Mouse (Mus musculus): ENCODE measurements around the gene Padi4. TPM values are rescaled to one million over a fixed set of nuclear protein-coding genes. Genes with fewer than 3 reads are reported as not detected.

The Padi4 gene
- polyA plus RNA-seq, 1 experiment from 2014 or later, result 0.06 TPM

DNA sequence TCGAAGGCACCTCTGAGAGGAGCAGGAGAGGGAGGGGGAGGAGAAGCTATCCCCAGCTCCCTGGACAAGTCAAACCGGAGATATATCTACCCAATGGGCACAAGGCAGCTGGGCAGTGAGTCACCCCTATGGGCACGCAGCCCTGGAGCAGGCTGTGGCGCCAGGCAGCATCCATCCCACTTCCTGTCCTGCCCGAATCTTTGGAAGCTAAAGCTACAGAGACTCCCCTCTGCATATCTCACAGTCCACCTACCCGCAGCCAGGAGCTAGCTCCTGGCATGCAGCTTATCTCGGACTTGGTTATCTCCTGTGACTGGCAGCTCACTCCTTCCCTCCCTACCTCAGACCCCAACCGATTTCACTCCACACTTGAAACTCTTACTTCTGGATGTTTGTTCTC lies 35.1 kb upstream of the Padi4 start:
- Histone ChIP-seq H3K4me1 (peaks cover 11% of the 10 kb centered on the region), H3K4me3 (no peak overlapping the region), H3K27ac (replicated peaks) (no peak overlapping the region), H3K4me2 (replicated peaks) (no peak overlapping the region), H3K36me3 (no peaks in the 10 kb centered on the region), H3K27me3 (0 out of 2 replicates have a peak, but pooled peaks cover 7% of the 10 kb centered on the region), H3K9me3 (no peaks in the 10 kb centered on the region), H3K9ac (replicated peaks) (no peak overlapping the region)
- ATAC-seq (replicated peaks), result no peak
- WGBS, result 89% methylated on average over 8 of the region's 8 CpGs

- H3K27ac ChIP-seq (replicated peaks), result no peak overlapping the region
- WGBS, result 84% methylated on average over 9 of the region's 9 CpGs
- H3K27me3 ChIP-seq, result no peaks in the 10 kb centered on the region
- H3K9ac ChIP-seq (replicated peaks), result no peak overlapping the region
- no peak overlapping the region for H3K4me2 ChIP-seq (replicated peaks)
- no peak overlapping the region for H3K4me3 ChIP-seq
- no peak for ATAC-seq (replicated peaks)
- H3K4me1 ChIP-seq, result no peaks in the 10 kb centered on the region
- H3K36me3 ChIP-seq, result no peaks in the 10 kb centered on the region
- H3K9me3 ChIP-seq, result no peaks in the 10 kb centered on the region
These were observed 30.6 kb upstream of the Padi4 start for GRCm38 (mm10) chr4:140804601-140805000.

DNA sequence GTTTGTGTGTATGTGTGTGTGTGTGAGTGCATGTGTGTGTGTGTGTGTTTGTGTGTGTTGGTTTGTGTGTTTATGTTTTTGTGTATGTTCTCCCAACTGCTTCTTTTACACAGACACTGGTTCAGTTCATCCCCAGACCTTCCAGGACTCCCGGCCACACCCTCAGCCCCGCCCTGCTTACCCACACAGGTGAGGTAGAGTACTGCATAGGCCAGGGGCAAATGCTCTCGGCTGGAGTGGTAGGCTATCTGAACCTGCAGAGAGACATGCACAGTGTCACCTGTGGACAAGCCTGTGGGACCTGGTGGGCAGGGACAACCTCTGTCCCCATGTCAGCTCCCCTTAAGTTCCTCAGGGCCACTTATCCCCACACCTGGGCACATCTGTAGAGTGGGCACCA lies 27.3 kb upstream of the Padi4 start:
- Histone ChIP-seq H3K4me1 (no peaks in the 10 kb centered on the region), H3K36me3 (no peaks in the 10 kb centered on the region), H3K4me3 (no peak overlapping the region), H3K9me3 (no peaks in the 10 kb centered on the region), H3K4me2 (replicated peaks) (no peak overlapping the region), H3K27ac (replicated peaks) (no peak overlapping the region), H3K27me3 (no peaks in the 10 kb centered on the region), H3K9ac (replicated peaks) (no peak overlapping the region)
- WGBS, result 80% methylated on average over 3 of the region's 3 CpGs
- no peak for ATAC-seq (replicated peaks)

DNA sequence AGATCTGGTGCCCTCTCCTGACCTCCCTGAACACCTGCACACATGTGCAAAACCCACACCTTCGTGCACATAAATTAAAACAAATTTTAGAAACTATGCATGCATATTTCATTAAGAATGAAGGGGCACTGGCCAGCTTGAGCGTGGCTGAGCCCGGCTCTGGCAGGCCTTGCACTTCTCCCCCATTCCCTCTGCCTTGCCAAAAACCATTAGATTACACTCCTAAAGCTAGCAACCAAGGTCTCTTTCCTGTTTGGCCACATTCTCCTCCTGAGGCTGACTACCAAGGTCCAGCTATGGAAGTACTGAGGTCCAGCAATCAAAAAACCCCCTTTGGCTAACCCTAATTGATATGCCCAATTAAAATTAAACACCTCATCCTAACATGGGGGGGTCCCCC lies 22.8 kb upstream of the Padi4 start:
- H3K9me3 ChIP-seq, result no peaks in the 10 kb centered on the region
- H3K4me2 ChIP-seq (replicated peaks), result no peak overlapping the region
- WGBS, result 80% methylated on average over 3 of the region's 3 CpGs
- H3K4me3 ChIP-seq, result no peak overlapping the region
- H3K27me3 ChIP-seq, result no peaks in the 10 kb centered on the region
- H3K4me1 ChIP-seq, result no peaks in the 10 kb centered on the region
- H3K36me3 ChIP-seq, result no peaks in the 10 kb centered on the region
- ATAC-seq (replicated peaks), result no peak
- H3K27ac ChIP-seq (replicated peaks), result no peak overlapping the region
- H3K9ac ChIP-seq (replicated peaks), result no peak overlapping the region

- Histone ChIP-seq H3K9me3 (no peaks in the 10 kb centered on the region), H3K27ac (replicated peaks) (no peak overlapping the region), H3K4me3 (no peak overlapping the region), H3K27me3 (no peaks in the 10 kb centered on the region), H3K4me1 (no peaks in the 10 kb centered on the region), H3K9ac (replicated peaks) (no peak overlapping the region), H3K36me3 (no peaks in the 10 kb centered on the region), H3K4me2 (replicated peaks) (no peak overlapping the region)
- no peak for ATAC-seq (replicated peaks)
- 86% methylated on average over 9 of the region's 9 CpGs for WGBS
These were observed 20.6 kb upstream of the Padi4 start for GRCm38 (mm10) chr4:140794678-140795077.

DNA sequence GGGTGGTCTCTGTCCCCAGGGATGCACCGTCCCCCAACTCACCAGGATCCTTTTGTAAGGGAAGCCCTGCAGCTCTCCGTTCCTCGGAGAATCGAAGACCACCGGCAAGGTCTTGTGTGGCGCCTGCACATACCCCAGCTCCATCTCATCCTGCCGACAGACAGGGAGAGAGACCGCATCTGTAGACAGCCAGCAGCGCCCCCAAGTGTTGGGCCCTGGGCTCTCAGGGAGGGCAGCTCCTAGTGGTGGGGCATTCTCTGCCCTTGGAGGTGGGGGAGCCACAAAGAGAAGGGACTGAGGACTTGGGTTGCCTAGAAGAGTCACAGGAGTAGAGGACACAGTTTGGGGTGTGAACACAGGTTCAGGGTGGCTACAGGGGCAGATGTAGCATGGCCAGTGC lies 19.8 kb upstream of the Padi4 start:
- H3K4me2 ChIP-seq (replicated peaks), result no peak overlapping the region
- WGBS, result 36% methylated on average over 9 of the region's 9 CpGs
- H3K9ac ChIP-seq (replicated peaks), result no peak overlapping the region
- H3K27me3 ChIP-seq, result no peaks in the 10 kb centered on the region
- no peak overlapping the region for H3K4me3 ChIP-seq
- no peak for ATAC-seq (replicated peaks)
- no peaks in the 10 kb centered on the region for H3K36me3 ChIP-seq
- no peaks in the 10 kb centered on the region for H3K4me1 ChIP-seq
- no peaks in the 10 kb centered on the region for H3K9me3 ChIP-seq
- H3K27ac ChIP-seq (replicated peaks), result no peak overlapping the region

GRCm38 (mm10) chr4:140792584-140792983 lies 18.5 kb upstream of the Padi4 start:
- H3K27me3 ChIP-seq, result no peaks in the 10 kb centered on the region
- H3K4me2 ChIP-seq (replicated peaks), result no peak overlapping the region
- no peak overlapping the region for H3K4me3 ChIP-seq
- WGBS, result 92% methylated on average over 7 of the region's 7 CpGs
- no peak for ATAC-seq (replicated peaks)
- no peaks in the 10 kb centered on the region for H3K9me3 ChIP-seq
- no peaks in the 10 kb centered on the region for H3K36me3 ChIP-seq
- H3K4me1 ChIP-seq, result no peaks in the 10 kb centered on the region
- H3K9ac ChIP-seq (replicated peaks), result no peak overlapping the region
- H3K27ac ChIP-seq (replicated peaks), result no peak overlapping the region

DNA sequence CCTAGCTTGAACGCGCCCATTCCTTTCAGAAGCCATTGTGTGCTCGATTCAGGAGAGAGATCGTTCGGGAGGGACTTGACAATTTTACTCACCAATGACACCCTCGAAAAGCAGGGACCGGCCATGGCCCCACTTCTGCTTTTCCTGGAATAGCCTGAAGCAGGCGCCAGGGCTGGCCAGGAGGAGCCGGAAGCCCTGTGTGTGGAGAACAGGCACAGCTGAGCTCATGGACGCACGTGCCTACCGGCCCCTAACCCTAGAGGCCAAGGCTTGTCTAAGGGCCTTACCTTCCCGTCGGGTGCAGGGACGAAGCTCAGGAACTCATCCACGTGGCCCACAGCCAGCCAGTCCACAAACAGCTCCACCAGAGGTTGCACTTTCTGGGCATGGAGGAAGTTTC lies 17.0 kb upstream of the Padi4 start:
- 84% methylated on average over 16 of the region's 16 CpGs for WGBS
- H3K4me2 ChIP-seq (replicated peaks), result no peak overlapping the region

DNA sequence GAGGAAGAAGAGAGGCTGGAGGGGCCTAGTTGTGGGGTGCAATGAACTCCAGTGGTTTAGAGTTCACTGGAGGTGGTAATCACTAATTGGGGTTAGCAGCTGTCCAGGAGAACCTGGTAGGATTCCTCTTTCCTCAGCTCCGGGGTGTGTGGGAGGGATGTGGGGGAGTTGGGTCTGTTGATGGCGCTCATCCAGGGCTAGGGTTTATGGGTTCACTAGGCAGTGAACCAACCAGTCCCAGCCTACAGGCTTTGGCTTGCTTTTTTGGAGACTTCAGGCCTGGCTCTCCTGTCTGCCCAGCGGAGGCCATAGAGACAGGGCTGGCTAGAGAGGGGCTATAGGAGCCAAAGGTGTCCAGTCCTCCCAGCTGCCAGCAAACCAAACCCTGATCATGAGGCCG lies 15.9 kb upstream of the Padi4 start:
- no peaks in the 10 kb centered on the region for H3K27me3 ChIP-seq
- 83% methylated on average over 4 of the region's 4 CpGs for WGBS
- H3K27ac ChIP-seq (replicated peaks), result no peak overlapping the region
- H3K9me3 ChIP-seq, result no peaks in the 10 kb centered on the region
- H3K4me2 ChIP-seq (replicated peaks), result no peak overlapping the region
- no peak overlapping the region for H3K4me3 ChIP-seq
- no peaks in the 10 kb centered on the region for H3K36me3 ChIP-seq
- no peak for ATAC-seq (replicated peaks)
- H3K9ac ChIP-seq (replicated peaks), result no peak overlapping the region
- no peaks in the 10 kb centered on the region for H3K4me1 ChIP-seq

More for the DNA sequence above, 17.0 kb upstream of the Padi4 start:
- H3K27ac ChIP-seq (replicated peaks), result no peak overlapping the region
- no peaks in the 10 kb centered on the region for H3K27me3 ChIP-seq
- no peak overlapping the region for H3K4me3 ChIP-seq
- no peaks in the 10 kb centered on the region for H3K4me1 ChIP-seq
- no peak for ATAC-seq (replicated peaks)
- no peaks in the 10 kb centered on the region for H3K36me3 ChIP-seq
- no peaks in the 10 kb centered on the region for H3K9me3 ChIP-seq
- no peak overlapping the region for H3K9ac ChIP-seq (replicated peaks)

- Histone ChIP-seq H3K9ac (replicated peaks) (no peak overlapping the region), H3K27ac (replicated peaks) (no peak overlapping the region), H3K4me2 (replicated peaks) (no peak overlapping the region), H3K4me1 (no peaks in the 10 kb centered on the region), H3K4me3 (no peak overlapping the region), H3K9me3 (no peaks in the 10 kb centered on the region), H3K36me3 (no peaks in the 10 kb centered on the region), H3K27me3 (no peaks in the 10 kb centered on the region)
- WGBS, result 47% methylated on average over 6 of the region's 6 CpGs
- no peak for ATAC-seq (replicated peaks)
These were observed 14.9 kb upstream of the Padi4 start for GRCm38 (mm10) chr4:140788983-140789382.

DNA sequence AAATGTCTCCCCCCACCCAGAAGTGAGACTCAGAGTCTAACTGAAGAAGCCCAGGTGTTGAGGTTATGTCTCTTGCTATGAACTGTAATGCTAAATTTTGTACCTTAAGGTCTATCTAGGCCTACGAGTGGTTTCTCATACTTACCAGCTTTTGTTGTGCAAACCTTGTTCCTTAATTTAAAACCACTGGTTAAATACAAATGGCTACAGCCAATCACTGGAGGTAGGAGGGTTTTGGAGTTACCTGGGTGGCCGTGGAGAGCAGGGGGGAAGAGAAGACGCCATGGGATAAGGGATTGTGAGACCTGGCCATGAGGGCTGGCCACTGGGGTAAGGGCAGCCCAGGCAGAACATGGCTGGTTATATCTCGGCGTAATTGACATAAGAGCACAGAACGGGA lies 14.2 kb upstream of the Padi4 start:
- H3K27ac ChIP-seq (replicated peaks), result no peak overlapping the region
- no peak for ATAC-seq (replicated peaks)

DNA sequence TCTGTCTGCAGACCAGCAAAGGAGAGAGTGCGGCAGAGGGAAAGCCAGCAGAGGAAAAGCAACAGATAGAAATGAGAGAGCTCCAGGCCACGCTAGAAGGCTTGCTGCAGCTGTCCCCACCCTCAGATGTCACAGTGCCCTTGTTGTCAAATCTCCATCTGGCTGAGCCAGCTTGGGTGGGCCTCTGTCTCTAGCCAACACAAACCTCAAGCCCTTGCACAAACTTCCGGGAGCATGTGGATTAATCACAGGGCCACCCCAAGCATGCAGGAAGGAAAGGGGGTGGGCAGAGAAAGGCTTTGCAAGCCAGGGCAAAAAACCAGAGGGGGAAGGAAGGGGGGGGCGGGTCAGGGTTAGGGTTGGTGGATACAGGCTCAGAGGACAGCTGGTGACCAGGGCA lies 13.4 kb upstream of the Padi4 start:
- no peak for ATAC-seq (replicated peaks)
- no peaks in the 10 kb centered on the region for H3K27me3 ChIP-seq
- no peak overlapping the region for H3K4me2 ChIP-seq (replicated peaks)
- H3K9ac ChIP-seq (replicated peaks), result no peak overlapping the region
- no peak overlapping the region for H3K4me3 ChIP-seq
- 77% methylated on average over 4 of the region's 4 CpGs for WGBS
- H3K9me3 ChIP-seq, result no peaks in the 10 kb centered on the region
- no peaks in the 10 kb centered on the region for H3K4me1 ChIP-seq
- H3K27ac ChIP-seq (replicated peaks), result no peak overlapping the region
- H3K36me3 ChIP-seq, result no peaks in the 10 kb centered on the region

More for the DNA sequence above, 14.2 kb upstream of the Padi4 start:
- 84% methylated on average over 6 of the region's 6 CpGs for WGBS
- no peak overlapping the region for H3K4me2 ChIP-seq (replicated peaks)
- H3K4me3 ChIP-seq, result no peak overlapping the region
- H3K36me3 ChIP-seq, result no peaks in the 10 kb centered on the region
- no peaks in the 10 kb centered on the region for H3K27me3 ChIP-seq
- H3K9ac ChIP-seq (replicated peaks), result no peak overlapping the region
- no peaks in the 10 kb centered on the region for H3K4me1 ChIP-seq
- H3K9me3 ChIP-seq, result no peaks in the 10 kb centered on the region

- Histone ChIP-seq H3K9ac (replicated peaks) (no peak overlapping the region), H3K36me3 (no peaks in the 10 kb centered on the region), H3K4me3 (no peak overlapping the region), H3K27me3 (no peaks in the 10 kb centered on the region), H3K4me2 (replicated peaks) (no peak overlapping the region), H3K4me1 (no peaks in the 10 kb centered on the region), H3K9me3 (no peaks in the 10 kb centered on the region), H3K27ac (replicated peaks) (no peak overlapping the region)
- no peak for ATAC-seq (replicated peaks)
- 84% methylated on average over 5 of the region's 5 CpGs for WGBS
These were observed 11.2 kb upstream of the Padi4 start for GRCm38 (mm10) chr4:140785217-140785616.
